Mouse (Mus musculus): ENCODE results near the gene Hoxa1. TPM values are rescaled to one million over a fixed set of nuclear protein-coding genes. Genes with fewer than 3 reads are reported as not detected.

The Hoxa1 gene
- polyA plus RNA-seq, 1 experiment from 2014 or later = 1.8 TPM

DNA sequence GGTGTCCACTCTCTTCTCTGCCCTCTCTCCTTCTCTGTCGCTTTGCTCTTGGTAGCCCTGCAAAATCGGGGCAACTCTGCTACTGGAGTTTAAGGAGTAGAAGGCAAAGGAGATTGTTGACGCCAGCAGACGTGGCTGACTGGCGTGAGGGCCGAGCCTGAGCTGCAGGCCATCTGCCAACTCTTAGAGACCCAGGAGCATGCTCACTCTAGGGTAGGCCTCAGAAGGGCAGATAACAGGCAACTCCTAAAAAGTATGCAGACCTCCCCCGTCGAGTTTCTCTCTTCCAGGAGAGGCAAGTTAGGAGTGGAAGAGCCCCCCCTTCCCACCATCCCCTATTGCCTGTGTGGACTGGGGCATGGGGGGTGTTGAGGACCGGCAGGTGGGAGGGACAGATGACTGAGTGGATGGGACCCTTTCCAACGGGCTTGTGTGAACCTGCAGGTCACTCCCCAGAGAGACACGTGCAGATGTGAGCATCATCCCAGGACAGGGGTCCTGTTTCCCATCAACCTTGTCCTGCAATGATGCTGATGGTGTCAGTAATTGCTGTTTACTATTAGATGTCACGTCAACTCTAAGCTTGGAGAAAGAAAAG is 1.1 kb upstream of the Hoxa1 start:
- Histone ChIP-seq H3K4me1 (ENCODE audit: control insufficient read depth, insufficient read depth, low read depth, low read length) (peaks cover 10% of the 10 kb centered on the region), H3K4me3 (ENCODE audit: low read length) (peak overlapping the region; percentile 67), H3K9ac (ENCODE audit: low read depth, low read length) (peak overlapping the region; percentile 78), H3K27ac (ENCODE audit: low read depth, low read length) (peak overlapping the region; percentile 83), H3K27me3 (replicated peaks; ENCODE audit: control insufficient read depth, insufficient read depth, low read length) (peaks cover 18% of the 10 kb centered on the region), H3K4me2 (ENCODE audit: low read length) (peak overlapping the region; percentile 80), H3K9me3 (ENCODE audit: control insufficient read depth, low read length) (no peaks in the 10 kb centered on the region), H3K36me3 (ENCODE audit: control insufficient read depth, insufficient read depth, low read length) (no peaks in the 10 kb centered on the region)
- ATAC-seq = peak; percentile 13; the same call in 1 of the 2 replicates
- 2% methylated on average over 12 of the region's 12 CpGs for WGBS

DNA sequence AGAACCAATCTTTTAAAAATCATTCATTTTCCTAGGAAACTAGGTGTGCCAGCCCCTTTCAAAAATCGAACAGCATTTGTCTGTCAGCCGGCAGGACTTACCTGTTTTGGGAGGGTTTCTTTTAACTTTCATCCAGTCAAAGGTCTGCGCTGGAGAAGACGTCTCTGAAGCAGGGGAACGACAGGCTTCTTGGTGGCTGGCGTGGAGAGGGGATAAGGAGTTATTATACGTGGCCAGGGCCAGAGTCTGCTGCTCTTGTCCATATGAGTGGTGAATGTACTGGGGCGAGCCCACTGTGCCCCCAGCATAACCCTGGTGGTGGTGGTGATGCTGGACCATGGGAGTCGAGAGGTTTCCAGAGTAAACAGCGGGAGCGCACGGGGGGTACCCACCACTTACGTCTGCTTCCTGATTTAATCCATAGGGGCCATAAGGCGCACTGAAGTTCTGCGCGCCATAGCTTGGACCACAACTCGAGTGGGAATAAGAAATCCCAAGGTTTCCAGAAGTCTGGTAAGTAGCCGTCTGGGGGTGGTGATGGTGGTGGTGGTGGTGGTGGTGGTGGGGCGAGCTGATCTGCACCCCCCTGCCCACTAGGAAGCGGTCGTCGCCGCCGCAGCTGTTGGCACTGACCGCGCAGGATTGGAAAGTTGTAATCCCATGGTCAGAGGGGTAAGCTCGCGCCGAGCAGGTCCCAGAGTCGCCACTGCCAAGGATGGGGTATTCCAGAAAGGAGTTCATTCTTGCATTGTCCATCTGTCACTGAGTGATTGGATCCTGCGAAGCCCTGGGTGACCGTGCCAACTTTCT is 446 bp downstream of the Hoxa1 start:
- H3K9ac ChIP-seq (ENCODE audit: low read depth, low read length) = peak overlapping the region; percentile 19; the same call in 1 of the 2 replicates
- no peaks in the 10 kb centered on the region for H3K36me3 ChIP-seq (ENCODE audit: control insufficient read depth, insufficient read depth, low read length)
- ATAC-seq = peak; percentile 73; the same call in 1 of the 2 replicates
- peaks cover 10% of the 10 kb centered on the region for H3K4me1 ChIP-seq (ENCODE audit: control insufficient read depth, insufficient read depth, low read depth, low read length)
- no peaks in the 10 kb centered on the region for H3K9me3 ChIP-seq (ENCODE audit: control insufficient read depth, low read length)
- H3K4me2 ChIP-seq (ENCODE audit: low read length) = peak overlapping the region; percentile 80
- H3K4me3 ChIP-seq (ENCODE audit: low read length) = peak overlapping the region; percentile 67
- peaks cover 21% of the 10 kb centered on the region for H3K27me3 ChIP-seq (replicated peaks; ENCODE audit: control insufficient read depth, insufficient read depth, low read length)
- no peak overlapping the region for H3K27ac ChIP-seq (ENCODE audit: low read depth, low read length)
- WGBS = 2% methylated on average over 32 of the region's 32 CpGs

DNA sequence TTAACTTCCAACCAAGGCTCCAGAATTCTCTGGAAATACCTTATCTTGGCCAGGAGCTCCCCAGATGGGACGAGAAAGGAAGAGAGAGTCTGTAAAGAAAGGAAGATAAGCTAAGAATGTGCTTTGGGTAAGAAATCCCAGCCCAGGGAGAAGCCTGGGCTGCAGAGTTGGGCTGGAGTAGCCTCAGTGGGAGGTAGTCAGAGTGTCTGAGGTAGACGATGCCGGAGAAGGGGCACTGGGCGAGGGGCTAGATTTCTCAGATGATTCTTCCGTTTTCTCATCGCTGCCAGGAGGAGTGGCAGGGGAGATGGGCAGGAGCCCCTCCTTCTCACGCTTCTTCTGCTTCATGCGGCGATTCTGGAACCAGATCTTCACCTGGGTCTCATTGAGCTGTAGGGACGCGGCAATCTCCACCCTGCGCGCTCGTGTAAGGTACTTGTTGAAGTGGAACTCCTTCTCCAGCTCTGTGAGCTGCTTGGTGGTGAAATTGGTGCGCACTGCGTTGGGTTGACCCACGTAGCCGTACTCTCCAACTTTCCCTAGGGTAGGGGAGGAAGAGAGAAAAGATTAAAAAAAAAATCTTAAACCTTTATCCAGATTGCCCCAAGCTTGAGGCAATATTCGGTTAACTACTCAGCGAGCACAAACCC is 1.4 kb downstream of the Hoxa1 start:
- H3K4me2 ChIP-seq (ENCODE audit: low read length) = peak overlapping the region; percentile 80
- no peak overlapping the region for H3K9ac ChIP-seq (ENCODE audit: low read depth, low read length)
- peaks cover 10% of the 10 kb centered on the region for H3K4me1 ChIP-seq (ENCODE audit: control insufficient read depth, insufficient read depth, low read depth, low read length)
- no peaks in the 10 kb centered on the region for H3K36me3 ChIP-seq (ENCODE audit: control insufficient read depth, insufficient read depth, low read length)
- H3K27ac ChIP-seq (ENCODE audit: low read depth, low read length) = no peak overlapping the region
- H3K4me3 ChIP-seq (ENCODE audit: low read length) = peak overlapping the region; percentile 9; the same call in 1 of the 2 replicates
- WGBS = 6% methylated on average over 20 of the region's 20 CpGs
- peaks cover 28% of the 10 kb centered on the region for H3K27me3 ChIP-seq (replicated peaks; ENCODE audit: control insufficient read depth, insufficient read depth, low read length)
- no peak for ATAC-seq
- H3K9me3 ChIP-seq (ENCODE audit: control insufficient read depth, low read length) = no peaks in the 10 kb centered on the region

DNA sequence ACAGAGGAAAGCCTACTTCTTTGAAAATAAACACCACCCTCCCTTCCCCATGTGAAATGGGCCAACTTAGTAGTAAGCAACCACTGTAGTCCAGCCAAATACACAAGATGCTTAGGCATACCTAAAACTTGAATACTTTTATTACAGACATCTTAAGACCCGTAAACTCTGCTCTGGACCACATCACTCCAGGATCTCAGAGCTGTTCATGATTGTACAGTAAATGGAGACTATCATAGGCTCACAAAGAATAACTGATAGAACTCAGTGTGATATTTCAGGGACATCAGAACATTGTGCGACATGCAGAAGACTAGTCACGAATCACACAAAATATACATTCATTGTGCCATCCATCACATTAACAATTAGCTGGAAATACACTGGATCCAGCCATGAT is 2.6 kb downstream of the Hoxa1 start:
- ATAC-seq = no peak

DNA sequence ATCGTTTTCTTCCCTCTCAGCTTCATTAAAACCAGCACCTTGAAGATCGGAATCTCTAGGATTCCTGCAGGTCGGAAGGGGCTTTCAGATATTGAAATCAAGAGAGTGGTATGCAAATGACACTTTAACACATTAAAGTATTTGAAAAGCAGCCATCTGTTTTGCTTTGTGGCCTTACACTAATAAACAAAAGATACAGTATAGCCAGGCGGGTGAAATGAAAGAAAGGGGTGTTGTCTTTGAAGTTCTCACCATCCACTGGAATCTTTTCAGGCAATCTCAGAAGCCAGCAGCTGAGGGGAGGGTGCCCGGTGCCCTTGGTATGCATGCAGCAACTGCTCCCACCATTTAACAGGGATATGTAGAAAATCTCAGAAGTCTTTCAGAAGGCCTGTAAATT is 4.1 kb downstream of the Hoxa1 start:
- 27% methylated on average over 5 of the region's 5 CpGs for WGBS
- no peak overlapping the region for H3K9ac ChIP-seq (ENCODE audit: low read depth, low read length)
- no peaks in the 10 kb centered on the region for H3K36me3 ChIP-seq (ENCODE audit: control insufficient read depth, insufficient read depth, low read length)
- peaks cover 9% of the 10 kb centered on the region for H3K4me1 ChIP-seq (ENCODE audit: control insufficient read depth, insufficient read depth, low read depth, low read length)
- ATAC-seq = no peak
- no peak overlapping the region for H3K27ac ChIP-seq (ENCODE audit: low read depth, low read length)
- peaks cover 3% of the 10 kb centered on the region; the same call in 1 of the 2 replicates for H3K9me3 ChIP-seq (ENCODE audit: control insufficient read depth, low read length)
- peaks cover 45% of the 10 kb centered on the region for H3K27me3 ChIP-seq (replicated peaks; ENCODE audit: control insufficient read depth, insufficient read depth, low read length)
- no peak overlapping the region for H3K4me3 ChIP-seq (ENCODE audit: low read length)
- no peak overlapping the region for H3K4me2 ChIP-seq (ENCODE audit: low read length)

More for the DNA sequence above, 2.6 kb downstream of the Hoxa1 start:
- H3K36me3 ChIP-seq (ENCODE audit: control insufficient read depth, insufficient read depth, low read length) = no peaks in the 10 kb centered on the region
- no peak overlapping the region for H3K4me3 ChIP-seq (ENCODE audit: low read length)
- WGBS = 51% methylated on average over 3 of the region's 3 CpGs
- H3K9me3 ChIP-seq (ENCODE audit: control insufficient read depth, low read length) = no peaks in the 10 kb centered on the region
- H3K4me2 ChIP-seq (ENCODE audit: low read length) = no peak overlapping the region
- no peak overlapping the region for H3K27ac ChIP-seq (ENCODE audit: low read depth, low read length)
- peaks cover 10% of the 10 kb centered on the region for H3K4me1 ChIP-seq (ENCODE audit: control insufficient read depth, insufficient read depth, low read depth, low read length)
- peaks cover 32% of the 10 kb centered on the region for H3K27me3 ChIP-seq (replicated peaks; ENCODE audit: control insufficient read depth, insufficient read depth, low read length)
- H3K9ac ChIP-seq (ENCODE audit: low read depth, low read length) = no peak overlapping the region

GRCm38 (mm10) chr6:52153270-52153669 is 4.8 kb downstream of the Hoxa1 start:
- Histone ChIP-seq H3K4me2 (ENCODE audit: low read length) (no peak overlapping the region), H3K4me1 (ENCODE audit: control insufficient read depth, insufficient read depth, low read depth, low read length) (peaks cover 4% of the 10 kb centered on the region), H3K9ac (ENCODE audit: low read depth, low read length) (no peak overlapping the region), H3K27ac (ENCODE audit: low read depth, low read length) (no peak overlapping the region), H3K4me3 (ENCODE audit: low read length) (no peak overlapping the region), H3K9me3 (ENCODE audit: control insufficient read depth, low read length) (peaks cover 3% of the 10 kb centered on the region; the same call in 1 of the 2 replicates), H3K36me3 (ENCODE audit: control insufficient read depth, insufficient read depth, low read length) (no peaks in the 10 kb centered on the region), H3K27me3 (replicated peaks; ENCODE audit: control insufficient read depth, insufficient read depth, low read length) (peaks cover 45% of the 10 kb centered on the region)
- WGBS = 14% methylated on average over 6 of the region's 6 CpGs
- ATAC-seq = no peak

DNA sequence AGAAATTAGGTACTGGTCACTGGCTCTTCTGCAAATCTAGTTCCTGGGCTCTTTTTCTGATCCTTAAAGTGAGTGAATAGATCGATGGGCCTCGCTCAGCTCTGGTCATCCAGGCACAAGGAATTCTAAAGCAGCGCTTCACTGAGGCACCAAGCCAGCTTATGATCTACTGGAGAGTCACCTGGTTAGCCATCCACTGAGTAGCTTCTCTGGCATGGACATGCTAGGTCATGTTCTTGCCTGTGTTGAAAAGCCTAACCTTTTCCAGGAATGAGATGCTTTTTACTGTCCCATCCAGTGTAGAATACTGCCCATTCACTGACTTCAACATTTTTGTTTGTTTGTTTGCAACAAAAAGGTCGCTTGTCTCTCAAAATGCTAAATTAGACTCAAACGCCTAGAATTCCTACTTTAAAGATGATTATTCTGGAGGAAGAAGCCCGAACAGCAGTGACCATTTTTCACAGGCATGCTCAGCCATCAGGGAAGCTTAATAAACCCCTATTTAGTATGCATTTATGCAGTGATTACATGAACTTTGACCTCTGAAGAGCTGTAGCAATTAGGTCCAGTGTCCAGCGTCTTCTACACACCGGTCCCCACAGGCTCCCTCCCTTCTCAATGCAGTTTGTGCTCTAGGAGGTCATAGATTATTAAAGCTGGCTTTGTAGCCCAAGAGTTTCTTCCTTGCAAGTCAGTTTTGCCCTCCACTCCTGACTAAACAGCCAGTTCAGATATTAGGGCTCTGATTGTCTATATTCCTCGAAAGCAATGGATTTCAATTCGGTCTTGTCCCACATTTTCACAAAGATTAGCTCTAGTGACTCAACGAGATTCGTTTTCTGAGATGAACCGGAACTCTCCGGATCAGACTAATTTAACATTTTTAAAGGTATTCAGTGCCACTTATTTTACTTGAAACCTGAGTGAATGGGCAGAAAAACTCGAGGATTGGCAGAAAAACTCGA is 5.6 kb downstream of the Hoxa1 start:
- Histone ChIP-seq H3K4me3 (ENCODE audit: low read length) (no peak overlapping the region), H3K9me3 (ENCODE audit: control insufficient read depth, low read length) (peaks cover 3% of the 10 kb centered on the region; the same call in 1 of the 2 replicates), H3K4me2 (ENCODE audit: low read length) (no peak overlapping the region), H3K9ac (ENCODE audit: low read depth, low read length) (no peak overlapping the region), H3K27me3 (replicated peaks; ENCODE audit: control insufficient read depth, insufficient read depth, low read length) (peaks cover 48% of the 10 kb centered on the region), H3K4me1 (ENCODE audit: control insufficient read depth, insufficient read depth, low read depth, low read length) (no peaks in the 10 kb centered on the region; the same call in 1 of the 2 replicates), H3K36me3 (ENCODE audit: control insufficient read depth, insufficient read depth, low read length) (no peaks in the 10 kb centered on the region), H3K27ac (ENCODE audit: low read depth, low read length) (no peak overlapping the region)
- ATAC-seq = no peak
- 12% methylated on average over 16 of the region's 16 CpGs for WGBS

DNA sequence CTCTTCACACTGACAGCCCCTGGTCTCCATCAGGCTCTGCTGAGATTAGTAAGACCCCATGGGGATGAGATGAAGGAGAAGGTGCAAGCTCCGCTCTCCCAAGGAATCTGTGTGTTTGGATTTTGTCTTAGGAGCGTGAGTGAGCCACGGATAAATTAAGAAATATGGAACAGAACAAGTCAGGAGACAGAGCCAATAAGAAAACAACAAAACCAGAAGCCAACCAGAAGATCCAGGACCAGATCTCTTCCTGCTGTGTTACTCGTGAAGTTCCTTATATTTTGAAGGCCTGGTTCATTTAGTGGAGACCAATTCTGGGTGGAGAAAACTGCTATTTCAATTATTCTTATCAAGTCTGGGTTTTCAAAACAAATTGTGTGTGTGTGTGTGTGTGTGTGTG is 6.5 kb downstream of the Hoxa1 start:
- H3K27me3 ChIP-seq (replicated peaks; ENCODE audit: control insufficient read depth, insufficient read depth, low read length) = peaks cover 47% of the 10 kb centered on the region
- ATAC-seq = no peak
- WGBS = 29% methylated on average over 4 of the region's 4 CpGs

More for the DNA sequence above, 6.5 kb downstream of the Hoxa1 start:
- no peak overlapping the region for H3K4me3 ChIP-seq (ENCODE audit: low read length)
- H3K36me3 ChIP-seq (ENCODE audit: control insufficient read depth, insufficient read depth, low read length) = no peaks in the 10 kb centered on the region
- H3K27ac ChIP-seq (ENCODE audit: low read depth, low read length) = no peak overlapping the region
- H3K9me3 ChIP-seq (ENCODE audit: control insufficient read depth, low read length) = peaks cover 3% of the 10 kb centered on the region; the same call in 1 of the 2 replicates
- H3K9ac ChIP-seq (ENCODE audit: low read depth, low read length) = no peak overlapping the region
- H3K4me2 ChIP-seq (ENCODE audit: low read length) = no peak overlapping the region
- no peaks in the 10 kb centered on the region; the same call in 1 of the 2 replicates for H3K4me1 ChIP-seq (ENCODE audit: control insufficient read depth, insufficient read depth, low read depth, low read length)

All from hindbrain, embryonic 16.5 days (tissue).